Mouse (Mus musculus): Measurements from ENCODE around the gene Timm10.
A peak's percentile ranks its signal among the peaks of the same experiment; 100 is the strongest.

Timm10 gene

DNA sequence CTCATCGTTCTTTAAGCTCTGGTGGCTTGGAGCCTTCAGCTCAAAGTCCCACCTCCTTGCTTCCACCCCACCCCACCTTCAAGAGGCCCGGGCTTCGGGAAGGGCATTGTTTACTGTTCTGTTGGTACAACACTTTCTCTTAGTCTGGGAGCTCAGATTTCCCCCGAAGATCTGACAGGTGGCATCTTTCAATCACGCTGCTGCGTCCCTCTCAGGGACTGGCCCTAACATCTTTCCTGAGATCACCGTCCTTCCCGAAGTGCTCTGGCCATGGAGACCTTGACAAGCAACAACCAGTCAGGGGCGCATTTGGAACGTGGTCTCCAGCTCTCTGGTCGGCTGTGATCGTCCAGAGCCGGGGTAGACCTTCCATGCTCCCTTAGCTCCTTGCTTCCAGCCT, 4.2 kb upstream of the Timm10 start, which contains the start of gene Smtnl1:
Gene Smtnl1 (minus strand): TSS at position 101 of the 400 bp plus-strand sequence.
- DNase-seq: no peak

DNA sequence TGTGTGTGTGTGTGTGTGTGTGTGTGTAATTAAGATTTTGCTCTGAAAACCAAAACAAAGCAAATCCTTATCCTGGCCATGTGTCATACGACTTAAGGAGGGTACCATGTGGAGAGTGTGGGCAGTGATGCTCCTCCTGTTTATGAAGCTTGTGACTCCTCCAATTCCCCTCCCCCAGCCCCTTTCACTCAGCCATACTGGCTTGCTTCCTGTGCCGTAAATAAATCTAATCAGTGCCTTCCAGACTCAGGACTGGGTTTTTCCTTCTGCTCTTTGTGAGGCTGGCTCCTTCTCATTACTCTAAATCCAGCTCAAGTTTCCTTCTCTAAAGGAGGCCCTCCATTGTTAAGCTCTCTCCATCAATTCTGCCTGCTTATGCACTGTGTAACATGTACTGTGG, 3.6 kb upstream of the Timm10 start:
- no peak for DNase-seq

DNA sequence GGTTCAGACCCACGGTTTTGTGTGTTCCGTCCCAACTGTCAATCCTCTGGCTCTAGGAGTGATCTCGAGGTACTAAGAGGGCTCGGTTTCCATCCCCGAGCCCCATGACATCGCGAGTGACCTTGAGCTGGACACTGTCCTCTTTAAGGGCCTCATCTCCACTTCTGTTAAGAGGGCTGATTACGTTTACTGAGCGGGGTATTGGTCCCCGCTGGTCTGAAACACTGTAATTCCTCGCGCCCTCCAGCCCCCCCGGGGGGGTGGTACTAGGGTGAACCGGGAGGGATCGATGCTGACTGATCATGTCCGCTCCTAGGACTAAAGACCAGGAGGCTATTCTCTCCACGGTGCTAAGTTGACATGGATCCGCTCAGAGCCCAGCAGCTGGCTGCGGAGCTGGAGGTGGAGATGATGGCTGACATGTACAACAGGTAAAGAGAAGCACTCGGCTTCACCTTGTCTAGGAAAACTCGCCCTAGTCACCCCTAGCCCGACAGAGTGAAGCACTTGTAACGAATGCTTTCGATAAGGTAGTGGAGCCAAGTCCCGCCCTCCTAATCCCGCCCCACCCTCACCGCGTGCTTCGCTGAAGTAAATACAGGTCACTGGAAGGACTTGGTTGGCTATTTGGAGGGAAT, 605 bp downstream of the Timm10 start:
- no peak for DNase-seq

DNA sequence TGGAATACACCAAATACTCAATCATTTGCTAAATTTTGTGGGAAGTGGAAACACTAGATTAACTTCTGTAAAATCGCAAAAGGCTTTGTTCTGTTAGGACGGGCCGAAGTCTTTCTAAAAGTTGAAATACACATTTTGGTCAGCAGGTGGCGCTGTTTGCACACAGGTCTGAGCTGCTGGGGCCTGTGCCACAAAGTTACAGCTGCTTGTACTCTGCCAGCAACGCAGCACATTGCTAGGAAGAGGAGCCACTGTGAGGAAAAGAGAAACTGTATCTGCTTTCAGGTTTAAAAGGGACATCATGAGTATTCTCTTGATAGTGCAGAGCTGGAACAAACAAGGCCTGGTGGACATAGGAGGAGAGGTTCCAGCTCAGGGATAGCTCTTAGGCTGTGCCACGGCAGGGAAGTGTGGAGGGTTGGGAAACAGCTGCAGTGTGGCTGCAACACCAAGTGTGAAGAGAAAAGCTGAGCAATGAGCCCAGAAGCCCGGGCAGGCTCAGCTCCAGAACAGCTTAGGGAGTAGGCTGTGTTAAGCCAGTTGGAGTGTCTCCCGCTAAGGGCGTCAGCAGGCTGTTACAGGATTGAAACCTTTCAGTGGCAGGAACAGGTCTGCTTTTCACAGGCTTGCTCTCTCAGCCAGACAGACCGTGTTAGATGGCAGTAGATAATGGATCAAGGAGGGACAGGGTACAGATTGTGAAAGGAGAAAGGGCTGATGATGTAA, 5.0 kb downstream of the Timm10 start:
- peak; percentile 86 to 89 for DNase-seq

DNA sequence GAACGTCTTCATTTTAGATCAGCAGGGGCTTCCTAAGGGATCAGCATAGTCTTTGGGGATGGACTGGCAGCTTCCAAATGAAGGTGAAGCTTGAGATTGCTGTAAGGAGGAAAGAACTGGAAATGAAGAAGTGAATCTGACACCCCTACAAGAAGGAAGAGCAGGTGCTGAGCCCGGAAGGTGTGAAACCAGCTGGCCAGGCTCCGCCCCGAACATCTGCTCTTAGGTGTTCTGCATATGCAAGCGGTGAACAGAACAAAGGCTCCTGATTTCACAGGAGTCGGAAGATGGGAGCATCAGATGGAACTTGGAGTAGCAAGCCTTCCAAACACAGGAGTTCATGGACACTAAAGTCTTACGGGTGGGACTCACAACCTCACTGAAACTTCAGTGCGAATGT, 10.3 kb downstream of the Timm10 start:
- DNase-seq: no peak

DNA sequence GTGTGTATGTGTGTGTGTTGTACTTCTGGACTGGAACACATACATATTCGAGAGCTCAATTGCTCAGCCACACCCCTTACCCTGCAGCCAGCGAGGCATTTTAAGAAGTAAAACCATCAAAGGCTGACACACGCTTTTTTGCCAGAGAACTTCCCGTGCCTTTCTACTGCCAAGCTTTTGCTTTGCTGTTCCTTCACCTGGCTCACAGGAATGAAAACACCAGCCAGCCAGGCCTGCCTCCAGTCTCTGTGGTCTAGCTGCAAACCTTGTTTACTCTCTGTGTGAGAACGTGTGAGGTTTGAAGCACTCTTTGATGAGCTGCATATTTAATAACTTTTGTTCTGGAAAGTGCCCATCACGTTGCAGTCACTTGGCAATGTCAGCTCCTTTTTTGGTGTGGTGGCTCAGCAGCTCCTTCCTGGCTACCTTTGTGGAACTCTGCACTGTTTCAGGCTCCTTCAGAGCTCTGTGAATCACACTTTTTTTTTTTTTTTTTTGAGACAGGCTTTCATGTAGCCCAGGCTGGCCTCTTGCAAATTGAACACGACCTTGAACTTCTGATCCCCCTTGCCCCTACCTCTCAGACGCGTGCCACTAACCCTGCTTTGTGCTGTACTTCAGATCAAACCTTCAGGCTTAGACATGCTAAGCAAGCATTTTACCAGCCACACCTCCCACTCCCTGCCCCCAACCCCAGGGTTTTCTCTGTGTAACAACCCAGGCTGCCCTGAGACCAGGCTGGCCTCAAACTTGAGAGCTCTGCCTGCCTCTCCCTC, 11.2 kb downstream of the Timm10 start:
- no peak for DNase-seq

DNA sequence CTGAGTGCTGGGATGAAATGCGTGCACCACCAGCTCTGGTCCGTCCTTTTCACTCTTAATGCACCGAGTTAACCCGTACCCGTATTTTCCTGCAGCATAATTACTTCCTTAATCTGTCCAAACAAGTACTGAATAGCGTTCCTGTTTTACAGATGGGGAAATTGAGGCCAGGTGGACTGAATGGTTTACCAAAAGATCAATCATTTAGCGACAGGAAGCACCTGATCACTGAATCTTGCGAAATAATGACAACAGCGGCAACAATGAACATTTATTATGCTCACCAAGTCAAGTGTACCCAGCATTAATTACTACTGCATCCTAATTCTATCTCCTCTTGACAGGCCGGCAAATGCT, 11.8 kb downstream of the Timm10 start, which contains the start of gene Slc43a1:
Gene Slc43a1 (plus strand): TSS at position 258 of the 357 bp plus-strand sequence.
- no peak for DNase-seq

DNA sequence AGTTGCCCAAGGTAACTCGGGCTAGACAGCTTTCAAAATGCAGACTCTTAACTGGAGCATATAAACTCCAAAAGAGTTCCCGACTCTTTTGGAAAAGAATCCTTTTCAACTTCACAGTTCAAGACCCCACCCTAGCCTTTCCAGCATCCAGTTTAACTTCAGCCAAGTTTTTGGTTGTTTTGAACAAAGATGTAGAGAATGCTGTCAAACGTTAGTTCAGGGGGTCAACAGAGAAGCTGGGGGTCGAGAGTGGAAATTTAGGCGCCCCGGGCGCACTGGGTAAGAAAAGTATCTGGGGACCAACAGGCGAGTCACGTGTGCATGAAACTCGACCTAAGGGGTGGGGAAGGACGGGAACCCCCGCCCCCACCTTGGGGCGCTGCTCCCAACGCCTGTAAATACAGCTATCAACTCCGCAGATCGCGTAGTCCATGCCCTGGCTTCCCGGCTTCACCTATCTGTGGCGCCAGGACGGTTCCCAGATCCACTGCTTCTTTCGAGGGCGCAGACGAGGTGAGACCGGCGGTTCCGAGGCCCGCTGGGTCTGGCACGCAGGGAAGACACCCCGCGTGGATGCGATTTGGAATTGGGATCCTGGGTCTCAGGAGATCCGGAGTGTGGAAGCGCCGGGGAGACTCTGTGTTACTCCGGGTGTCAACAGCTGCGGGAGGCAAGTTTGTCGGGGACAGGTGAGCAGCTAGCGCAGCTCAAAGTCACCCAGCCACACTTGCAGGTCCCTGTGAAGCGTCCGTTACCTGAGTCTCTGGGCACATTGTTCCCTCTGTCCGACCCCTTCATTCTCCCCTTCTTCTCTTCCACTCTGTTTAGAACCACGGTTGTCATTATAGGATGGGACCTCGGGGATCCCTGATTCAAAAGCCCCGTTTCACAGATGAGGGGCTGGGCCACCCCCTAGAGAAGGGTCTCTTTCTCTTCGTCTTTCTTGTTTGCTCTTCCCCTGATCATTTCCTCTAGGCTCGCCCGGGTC, 12.5 kb downstream of the Timm10 start:
- DNase-seq: peak; percentile 21 to 52

DNA sequence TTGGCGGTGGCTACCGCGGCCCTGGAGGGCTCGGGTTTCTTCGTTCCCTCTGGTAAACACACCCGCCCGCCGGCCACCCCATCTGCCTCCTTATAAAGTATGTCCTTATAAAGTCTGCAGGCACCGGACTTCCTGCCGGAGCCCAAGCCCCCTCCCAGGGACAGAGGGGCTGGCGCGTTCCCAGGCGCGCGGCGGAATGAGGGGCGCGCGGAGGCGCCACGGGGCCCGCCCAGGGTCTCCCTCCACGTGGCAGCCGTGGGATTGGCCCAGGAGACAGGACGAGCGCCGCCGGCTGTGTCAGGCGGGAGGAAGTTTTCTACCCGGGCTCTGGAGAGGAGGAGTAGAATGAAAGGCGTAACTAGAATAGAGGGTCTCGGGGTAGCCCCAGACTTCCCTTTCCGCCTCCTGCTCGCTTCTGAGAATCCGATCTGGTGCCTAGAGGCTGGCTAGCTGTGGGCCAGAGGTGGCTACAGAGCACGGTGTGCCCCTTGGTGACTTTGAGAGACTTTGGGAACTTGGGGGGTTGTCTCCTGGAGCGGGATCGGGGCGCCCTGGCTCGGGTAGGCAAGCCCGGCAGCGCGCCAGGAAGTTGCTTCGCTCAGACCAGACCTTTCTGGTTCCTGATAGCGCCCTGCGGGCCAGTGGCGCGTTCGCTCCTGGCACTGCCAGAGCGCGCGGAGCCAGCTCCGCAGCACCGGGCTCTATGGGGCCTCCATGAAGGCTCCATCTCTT, 13.4 kb downstream of the Timm10 start:
- DNase-seq: peak; percentile 78 to 91

DNA sequence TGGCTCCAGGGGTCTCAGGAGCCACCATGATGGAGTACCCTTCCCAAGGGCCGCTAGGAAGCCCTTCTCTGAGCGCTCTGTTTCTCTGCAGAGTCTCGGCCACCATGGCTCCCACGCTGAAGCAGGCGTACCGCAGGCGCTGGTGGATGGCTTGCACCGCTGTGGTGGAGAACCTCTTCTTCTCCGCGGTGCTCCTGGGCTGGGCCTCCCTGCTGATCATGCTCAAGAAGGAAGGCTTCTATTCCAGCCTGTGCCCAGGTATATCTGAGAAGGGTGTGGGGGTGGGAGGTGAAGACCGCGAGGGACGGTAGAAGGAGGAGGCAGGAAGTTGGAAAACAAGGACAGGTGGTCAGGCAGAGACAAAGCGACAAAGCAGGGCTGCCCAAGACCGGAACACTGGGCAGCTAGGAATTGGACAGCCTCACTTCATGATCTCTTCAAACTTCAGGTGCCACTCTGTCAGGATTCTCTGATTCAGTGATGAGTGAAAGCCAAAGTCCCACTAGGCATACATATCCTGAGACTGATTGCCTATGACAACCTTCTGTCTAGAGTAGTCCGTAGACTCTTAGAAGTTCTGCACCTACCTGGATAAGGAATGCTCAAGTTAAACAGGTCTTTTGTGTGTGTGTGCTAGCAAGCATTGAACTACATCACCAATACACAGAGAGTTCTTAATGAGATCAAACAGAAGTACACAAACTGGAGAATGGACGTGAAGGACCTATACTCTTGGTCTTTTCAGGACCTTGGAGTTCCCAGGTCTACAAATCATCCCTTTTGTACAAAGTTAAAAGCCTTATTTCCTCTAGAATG, 14.2 kb downstream of the Timm10 start:
- no peak for DNase-seq

DNA sequence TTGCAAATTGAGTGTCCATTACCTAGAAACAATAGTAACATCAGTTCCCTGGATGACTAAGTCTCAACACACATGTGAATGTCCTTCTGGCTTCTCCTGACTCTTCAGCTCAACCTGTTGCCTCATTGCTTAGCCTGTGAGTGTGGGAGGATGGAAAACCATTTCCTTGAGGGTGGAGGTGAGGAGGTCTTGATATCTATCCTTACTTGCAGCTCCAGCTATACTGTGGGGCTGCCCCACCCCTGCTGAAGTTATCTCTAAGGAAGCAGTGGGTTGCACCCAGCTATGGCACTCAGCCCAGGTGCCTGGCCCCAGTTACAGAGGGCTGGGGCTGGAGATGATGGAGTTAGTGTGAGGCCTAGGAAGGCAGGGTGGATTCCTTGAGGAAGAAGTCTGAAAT, 15.1 kb downstream of the Timm10 start:
- DNase-seq: peak in 1 of 2 experiments; percentile 34

DNA sequence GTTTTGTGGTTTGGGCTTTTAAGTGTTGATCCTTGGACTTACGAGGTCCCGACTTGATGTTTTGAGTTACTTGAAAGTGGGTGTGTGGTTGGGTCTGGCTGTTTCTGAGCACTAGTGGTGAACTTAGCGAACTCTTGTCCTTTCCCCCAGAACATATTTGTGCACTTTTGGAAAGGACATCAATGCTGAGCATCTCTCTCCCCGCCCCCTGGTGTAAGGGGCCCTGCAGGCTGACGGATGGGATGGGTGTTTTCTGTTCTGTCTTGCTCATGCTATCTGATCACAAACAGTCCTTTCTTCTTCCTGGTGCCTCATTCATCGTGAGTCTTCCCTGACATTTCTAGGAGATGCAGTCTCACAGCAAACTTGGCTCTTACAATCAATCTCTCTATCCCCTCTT, 16.9 kb downstream of the Timm10 start:
- no peak for DNase-seq

DNA sequence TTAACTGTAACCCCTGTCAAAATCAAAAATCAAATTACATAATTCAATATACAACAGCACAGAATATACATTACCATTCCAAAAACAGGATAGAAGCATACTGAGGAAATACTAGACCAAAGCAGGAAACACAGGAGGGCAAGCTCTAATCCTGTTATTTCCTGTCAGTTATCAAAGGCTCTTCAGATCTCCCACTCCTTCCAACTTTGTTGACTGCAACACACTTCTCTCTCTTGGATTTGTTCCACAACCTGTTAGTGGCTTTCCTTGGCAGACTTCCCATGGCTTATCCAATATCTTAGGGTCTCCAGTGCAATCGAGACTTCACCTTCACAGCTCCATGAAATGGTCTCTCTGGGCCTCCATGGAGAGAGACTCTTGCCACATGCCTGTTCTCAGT, 18.4 kb downstream of the Timm10 start:
- no peak for DNase-seq

DNA sequence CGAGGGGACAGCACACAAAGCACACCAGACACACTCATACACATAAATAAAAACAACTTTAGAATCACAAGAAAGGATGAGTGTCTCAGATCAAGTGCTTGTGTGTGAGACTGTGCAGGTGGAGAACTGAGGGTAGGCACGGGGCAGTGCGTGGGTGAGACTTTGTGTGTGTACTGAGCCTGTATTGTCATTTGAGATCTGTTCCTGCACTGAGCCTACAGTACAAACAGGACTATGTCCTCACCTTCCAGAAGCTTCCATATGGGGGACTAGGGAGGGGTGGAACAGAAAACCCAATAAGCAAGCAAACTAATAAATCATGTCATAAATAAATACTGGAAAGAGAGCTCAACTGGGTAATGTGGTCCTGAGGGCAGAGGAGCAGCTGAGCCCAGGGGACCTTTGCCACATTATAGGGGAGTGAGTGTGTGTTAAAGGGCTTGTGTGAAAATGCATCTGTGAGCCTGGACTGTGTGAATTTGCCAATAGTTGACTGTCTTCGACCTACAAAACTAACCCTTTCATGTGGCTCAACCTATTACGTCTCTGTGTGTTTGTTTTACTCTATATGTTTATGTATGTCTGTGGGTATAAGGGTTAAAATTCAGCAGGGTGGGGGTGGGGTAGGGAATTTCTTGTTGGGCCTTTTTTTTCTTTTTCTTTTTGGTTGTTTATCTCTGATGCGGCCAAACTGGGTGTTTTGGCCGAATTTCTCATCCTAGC, 23.8 kb downstream of the Timm10 start:
- no peak for DNase-seq

DNA sequence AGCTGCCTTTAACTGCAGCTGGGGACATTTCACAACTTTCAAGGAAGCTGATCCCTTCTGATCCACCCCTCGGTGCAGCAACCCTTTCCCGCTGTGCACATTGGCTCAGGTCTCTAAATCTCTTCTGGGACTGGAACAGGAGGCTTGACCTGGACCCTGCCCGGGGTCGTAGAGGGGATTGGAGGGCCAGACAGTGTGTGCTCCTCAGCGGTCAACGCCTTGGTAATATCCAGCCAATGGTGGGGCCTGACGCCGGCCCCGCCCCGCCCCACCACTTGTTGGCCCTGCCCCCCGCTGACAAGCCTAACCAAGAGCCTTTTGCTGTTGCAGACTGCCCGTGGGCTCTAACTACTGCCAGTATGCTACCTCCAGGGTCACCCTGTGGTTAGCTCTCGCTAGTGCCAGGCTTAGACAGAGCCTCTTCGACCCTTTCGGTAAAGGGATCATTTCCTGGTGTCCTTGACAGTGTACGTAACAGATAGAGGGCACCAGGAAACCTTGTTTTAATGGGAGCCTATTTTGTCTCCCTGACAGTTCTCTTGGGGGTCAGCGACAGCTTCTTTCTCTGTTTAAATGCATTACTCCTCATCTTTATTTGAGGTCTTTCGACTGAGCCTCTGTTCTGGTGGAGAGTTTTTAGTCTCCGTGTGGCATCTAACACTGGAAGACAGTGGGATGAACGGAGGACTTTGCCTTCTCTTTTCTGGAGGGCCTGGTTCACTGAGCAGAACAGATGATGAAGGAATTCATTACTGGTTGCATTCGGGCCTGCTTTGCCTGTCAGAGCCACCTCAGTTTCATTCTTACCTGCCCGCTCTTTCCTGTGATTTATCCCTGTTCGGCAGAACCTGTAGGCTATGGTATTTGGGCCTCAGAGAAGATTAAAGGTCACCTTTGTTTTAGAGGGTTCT, 24.6 kb downstream of the Timm10 start:
- DNase-seq: peak; percentile 60 to 84

DNA sequence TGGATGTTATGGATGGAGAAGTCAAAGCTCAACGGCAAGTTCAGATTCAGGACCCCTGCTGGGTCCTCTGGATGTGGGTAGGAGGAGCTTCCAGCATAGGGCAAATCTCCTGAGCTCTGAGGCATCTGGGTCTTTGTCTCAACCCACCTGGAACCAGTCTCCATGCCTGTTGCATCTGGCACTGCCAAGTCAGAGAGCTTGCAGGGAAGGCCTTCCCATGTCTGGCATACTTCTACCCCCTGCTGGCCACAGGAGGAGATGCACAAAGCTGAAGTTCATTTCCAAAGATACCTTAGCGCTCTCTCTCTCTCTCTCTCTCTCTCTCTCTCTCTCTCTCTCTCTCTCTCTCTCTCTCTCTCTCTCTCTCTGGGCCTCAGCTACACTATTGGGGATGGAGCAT, 28.9 kb downstream of the Timm10 start:
- DNase-seq: peak; percentile 60 to 61

DNA sequence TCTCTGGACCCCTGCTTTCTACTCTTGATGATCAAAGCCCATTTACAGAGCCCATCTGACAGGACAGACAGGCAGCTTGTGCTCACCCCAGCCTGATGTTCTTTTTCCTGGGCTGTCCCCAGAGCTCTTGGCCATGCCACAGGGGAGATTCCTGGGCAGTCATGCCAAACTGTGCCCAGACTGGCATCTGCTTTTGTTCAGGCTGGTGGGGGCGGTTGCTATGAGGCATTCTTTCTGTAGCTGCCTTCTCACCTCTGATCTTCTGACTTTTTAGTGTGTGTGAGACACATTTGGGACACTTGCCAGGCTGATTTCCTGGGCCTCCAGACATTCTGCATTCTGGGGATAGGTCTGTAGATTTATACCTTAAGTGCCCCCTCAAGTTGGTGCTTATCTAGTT, 31.8 kb downstream of the Timm10 start:
- DNase-seq: no peak

DNA sequence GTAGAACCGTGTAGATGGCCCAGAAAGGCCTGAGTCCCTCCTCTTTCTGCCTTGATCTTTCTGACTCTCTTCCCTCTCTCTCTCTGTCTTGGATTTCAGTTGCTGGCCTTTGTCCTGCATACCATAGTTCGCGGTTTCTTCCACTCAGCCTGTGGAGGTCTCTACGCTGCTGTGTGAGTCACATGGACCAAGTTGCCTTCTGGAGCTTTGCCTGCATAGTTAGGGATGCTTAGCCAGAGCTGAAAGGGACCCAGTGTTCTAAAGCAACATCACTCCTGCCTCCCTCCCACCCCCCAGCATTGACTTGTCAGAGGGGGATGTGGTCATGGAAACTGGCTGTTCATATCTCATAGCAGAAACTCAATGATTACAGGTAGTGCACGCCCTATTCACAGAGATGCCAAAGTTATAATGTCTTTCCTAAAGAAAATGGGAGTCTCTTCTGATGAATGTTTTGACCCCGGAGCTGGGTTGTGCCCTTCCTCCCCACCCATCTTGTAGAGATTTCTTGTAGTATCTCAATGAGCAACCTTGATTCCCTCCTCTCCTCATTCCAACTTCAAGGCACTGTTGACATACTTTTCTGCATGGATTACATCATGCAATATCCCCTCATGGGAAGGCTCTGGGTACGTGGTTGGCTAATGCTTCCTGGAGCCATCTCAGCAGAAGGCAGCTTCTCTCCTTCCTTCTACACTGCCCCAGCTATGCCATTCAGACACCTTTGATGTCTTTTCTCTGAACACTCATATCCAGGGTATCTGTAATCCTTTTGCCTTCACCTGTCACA, 33.4 kb downstream of the Timm10 start:
- DNase-seq: no peak
